Mouse (Mus musculus): ENCODE data around the gene Stoml3. TPM values are rescaled to one million over a fixed set of nuclear protein-coding genes. Genes with fewer than 3 reads are reported as not detected.
A peak's percentile ranks its signal among the peaks of the same experiment; 100 is the strongest.

The Stoml3 gene
- polyA plus RNA-seq, 1 experiment from 2014 or later, result not detected

DNA sequence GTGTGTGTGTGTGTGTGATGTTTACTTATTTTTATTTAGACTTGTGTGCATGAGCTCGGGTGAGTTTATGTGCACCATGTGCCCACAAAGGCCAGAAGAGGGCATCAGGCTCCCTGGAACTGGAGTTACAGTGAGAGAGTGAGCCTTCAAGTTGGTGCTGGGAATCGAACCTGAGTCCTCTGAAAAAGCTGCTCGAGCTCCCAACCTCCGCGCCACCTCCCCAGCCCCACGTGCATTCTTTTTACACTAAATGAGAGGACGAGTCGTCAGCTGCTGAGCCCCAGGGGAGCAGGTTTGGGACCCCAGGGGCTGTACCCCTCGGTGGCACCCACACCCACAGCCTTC, 25.8 kb upstream of the Stoml3 start:
- Histone ChIP-seq H3K36me3 (peaks cover 33% of the 10 kb centered on the region), H3K9me3 (no peaks in the 10 kb centered on the region), H3K27ac (replicated peaks) (peak overlapping the region; percentile 74), H3K4me3 (peak overlapping the region; percentile 73), H3K27me3 (replicated peaks) (no peaks in the 10 kb centered on the region), H3K4me2 (peak overlapping the region; percentile 93), H3K4me1 (peaks cover 58% of the 10 kb centered on the region), H3K9ac (peak overlapping the region; percentile 97)
- WGBS, result 1% methylated on average over 9 of the region's 9 CpGs
- ATAC-seq (ENCODE audit: extremely low read depth, insufficient number of reproducible peaks, low FRiP score, low TSS enrichment), result no peak

- peak within 1 kb of the TSS; percentile 74 for H3K27ac ChIP-seq (replicated peaks)
- H3K4me1 ChIP-seq, result peaks cover 58% of the 10 kb centered on the region
- peak; percentile 96 for ATAC-seq (ENCODE audit: extremely low read depth, insufficient number of reproducible peaks, low FRiP score, low TSS enrichment)
- peak within 1 kb of the TSS; percentile 73 for H3K4me3 ChIP-seq
- H3K36me3 ChIP-seq, result peaks cover 28% of the 10 kb centered on the region
- H3K27me3 ChIP-seq (replicated peaks), result no peaks in the 10 kb centered on the region
- WGBS, result under 1% methylated on average over 52 of the region's 52 CpGs
- H3K9me3 ChIP-seq, result no peaks in the 10 kb centered on the region
- peak within 1 kb of the TSS; percentile 93 for H3K4me2 ChIP-seq
- peak within 1 kb of the TSS; percentile 97 for H3K9ac ChIP-seq
Observed at GRCm38 (mm10) chr3:53463046-53463764, 25.2 kb upstream of the Stoml3 start, which contains the start of the genes Nhlrc3 and Proser1. Gene Nhlrc3, minus strand, starts transcription at chr3:53463332. Gene Proser1, plus strand, starts transcription at chr3:53463666.

GRCm38 (mm10) chr3:53463765-53464114, 24.7 kb upstream of the Stoml3 start:
- peak overlapping the region; percentile 97 for H3K9ac ChIP-seq
- under 1% methylated on average over 35 of the region's 35 CpGs for WGBS
- peak overlapping the region; percentile 74 for H3K27ac ChIP-seq (replicated peaks)
- H3K4me3 ChIP-seq, result peak overlapping the region; percentile 73
- ATAC-seq (ENCODE audit: extremely low read depth, insufficient number of reproducible peaks, low FRiP score, low TSS enrichment), result no peak
- H3K4me2 ChIP-seq, result peak overlapping the region; percentile 93
- H3K27me3 ChIP-seq (replicated peaks), result no peaks in the 10 kb centered on the region
- peaks cover 63% of the 10 kb centered on the region for H3K4me1 ChIP-seq
- H3K36me3 ChIP-seq, result peaks cover 23% of the 10 kb centered on the region
- H3K9me3 ChIP-seq, result no peaks in the 10 kb centered on the region

- H3K4me3 ChIP-seq, result peak overlapping the region; percentile 73
- H3K27me3 ChIP-seq (replicated peaks), result no peaks in the 10 kb centered on the region
- H3K9ac ChIP-seq, result peak overlapping the region; percentile 97
- no peak for ATAC-seq (ENCODE audit: extremely low read depth, insufficient number of reproducible peaks, low FRiP score, low TSS enrichment)
- WGBS, result under 1% methylated on average over 20 of the region's 20 CpGs
- no peaks in the 10 kb centered on the region for H3K9me3 ChIP-seq
- H3K27ac ChIP-seq (replicated peaks), result peak overlapping the region; percentile 74
- H3K36me3 ChIP-seq, result peaks cover 24% of the 10 kb centered on the region
- H3K4me1 ChIP-seq, result peaks cover 67% of the 10 kb centered on the region
- peak overlapping the region; percentile 93 for H3K4me2 ChIP-seq
Observed at GRCm38 (mm10) chr3:53464146-53464698, 24.2 kb upstream of the Stoml3 start.

GRCm38 (mm10) chr3:53465330-53465729, 23.1 kb upstream of the Stoml3 start:
- H3K27me3 ChIP-seq (replicated peaks), result no peaks in the 10 kb centered on the region
- H3K36me3 ChIP-seq, result peaks cover 24% of the 10 kb centered on the region
- peaks cover 62% of the 10 kb centered on the region for H3K4me1 ChIP-seq
- 32% methylated on average over 6 of the region's 6 CpGs for WGBS
- no peak overlapping the region for H3K27ac ChIP-seq (replicated peaks)
- H3K4me3 ChIP-seq, result peak overlapping the region; percentile 73
- peak overlapping the region; percentile 93 for H3K4me2 ChIP-seq
- no peaks in the 10 kb centered on the region for H3K9me3 ChIP-seq
- ATAC-seq (ENCODE audit: extremely low read depth, insufficient number of reproducible peaks, low FRiP score, low TSS enrichment), result no peak
- H3K9ac ChIP-seq, result peak overlapping the region; percentile 97

GRCm38 (mm10) chr3:53466481-53466880, 22.0 kb upstream of the Stoml3 start:
- H3K27me3 ChIP-seq (replicated peaks), result no peaks in the 10 kb centered on the region
- 75% methylated on average over 9 of the region's 9 CpGs for WGBS
- H3K9ac ChIP-seq, result 0 out of 2 replicates have a peak overlapping the region, but pooled peaks have one; percentile 10
- H3K27ac ChIP-seq (replicated peaks), result no peak overlapping the region
- peaks cover 53% of the 10 kb centered on the region for H3K4me1 ChIP-seq
- peaks cover 27% of the 10 kb centered on the region for H3K36me3 ChIP-seq
- no peak overlapping the region for H3K4me3 ChIP-seq
- no peaks in the 10 kb centered on the region for H3K9me3 ChIP-seq
- H3K4me2 ChIP-seq, result peak overlapping the region; percentile 93
- no peak for ATAC-seq (ENCODE audit: extremely low read depth, insufficient number of reproducible peaks, low FRiP score, low TSS enrichment)

- H3K4me2 ChIP-seq, result no peak overlapping the region
- peaks cover 44% of the 10 kb centered on the region for H3K4me1 ChIP-seq
- H3K27ac ChIP-seq (replicated peaks), result no peak overlapping the region
- H3K9me3 ChIP-seq, result no peaks in the 10 kb centered on the region
- 72% methylated on average over 5 of the region's 5 CpGs for WGBS
- H3K9ac ChIP-seq, result no peak overlapping the region
- H3K4me3 ChIP-seq, result no peak overlapping the region
- H3K36me3 ChIP-seq, result peaks cover 36% of the 10 kb centered on the region
- no peaks in the 10 kb centered on the region for H3K27me3 ChIP-seq (replicated peaks)
- ATAC-seq (ENCODE audit: extremely low read depth, insufficient number of reproducible peaks, low FRiP score, low TSS enrichment), result no peak
Observed at GRCm38 (mm10) chr3:53467356-53467755, 21.1 kb upstream of the Stoml3 start.

DNA sequence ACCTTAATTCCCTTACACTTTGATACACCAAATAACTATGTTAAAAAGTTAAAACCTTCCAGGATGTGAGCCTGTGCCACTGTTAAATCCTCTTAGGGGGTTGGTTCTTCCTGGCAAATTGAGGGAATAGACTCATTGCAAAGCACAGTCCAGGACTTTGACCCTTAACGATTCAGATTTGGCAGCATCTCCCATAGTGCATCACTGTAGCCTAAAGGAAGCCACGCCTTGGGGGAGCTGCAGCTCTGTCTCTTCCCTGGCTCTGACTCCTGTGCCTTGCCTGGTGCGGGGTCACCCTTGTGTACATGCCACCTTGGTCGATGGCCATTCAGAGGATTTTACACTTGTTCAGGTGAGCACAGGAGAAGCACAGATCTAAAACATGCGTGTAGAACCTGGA, 18.8 kb upstream of the Stoml3 start:
- H3K36me3 ChIP-seq, result peaks cover 59% of the 10 kb centered on the region
- 90% methylated on average over 5 of the region's 5 CpGs for WGBS
- ATAC-seq (ENCODE audit: extremely low read depth, insufficient number of reproducible peaks, low FRiP score, low TSS enrichment), result no peak
- H3K4me3 ChIP-seq, result no peak overlapping the region
- H3K27me3 ChIP-seq (replicated peaks), result no peaks in the 10 kb centered on the region
- H3K4me2 ChIP-seq, result no peak overlapping the region
- H3K4me1 ChIP-seq, result peaks cover 39% of the 10 kb centered on the region
- H3K9me3 ChIP-seq, result no peaks in the 10 kb centered on the region
- no peak overlapping the region for H3K27ac ChIP-seq (replicated peaks)
- no peak overlapping the region for H3K9ac ChIP-seq

GRCm38 (mm10) chr3:53472061-53472460, 16.4 kb upstream of the Stoml3 start:
- H3K36me3 ChIP-seq, result peaks cover 80% of the 10 kb centered on the region
- H3K4me2 ChIP-seq, result no peak overlapping the region
- no peaks in the 10 kb centered on the region for H3K9me3 ChIP-seq
- peaks cover 15% of the 10 kb centered on the region for H3K4me1 ChIP-seq
- H3K27ac ChIP-seq (replicated peaks), result no peak overlapping the region
- WGBS, result 96% methylated on average over 5 of the region's 5 CpGs
- no peak for ATAC-seq (ENCODE audit: extremely low read depth, insufficient number of reproducible peaks, low FRiP score, low TSS enrichment)
- no peaks in the 10 kb centered on the region for H3K27me3 ChIP-seq (replicated peaks)
- H3K9ac ChIP-seq, result no peak overlapping the region
- no peak overlapping the region for H3K4me3 ChIP-seq

- H3K27ac ChIP-seq (replicated peaks), result no peak overlapping the region
- no peak overlapping the region for H3K4me3 ChIP-seq
- WGBS, result 74% methylated on average over 4 of the region's 4 CpGs
- H3K36me3 ChIP-seq, result peaks cover 98% of the 10 kb centered on the region
- no peak for ATAC-seq (ENCODE audit: extremely low read depth, insufficient number of reproducible peaks, low FRiP score, low TSS enrichment)
- no peaks in the 10 kb centered on the region for H3K9me3 ChIP-seq
- H3K9ac ChIP-seq, result no peak overlapping the region
- no peaks in the 10 kb centered on the region for H3K4me1 ChIP-seq
- H3K27me3 ChIP-seq (replicated peaks), result no peaks in the 10 kb centered on the region
- no peak overlapping the region for H3K4me2 ChIP-seq
Observed at GRCm38 (mm10) chr3:53474179-53474578, 14.3 kb upstream of the Stoml3 start.

DNA sequence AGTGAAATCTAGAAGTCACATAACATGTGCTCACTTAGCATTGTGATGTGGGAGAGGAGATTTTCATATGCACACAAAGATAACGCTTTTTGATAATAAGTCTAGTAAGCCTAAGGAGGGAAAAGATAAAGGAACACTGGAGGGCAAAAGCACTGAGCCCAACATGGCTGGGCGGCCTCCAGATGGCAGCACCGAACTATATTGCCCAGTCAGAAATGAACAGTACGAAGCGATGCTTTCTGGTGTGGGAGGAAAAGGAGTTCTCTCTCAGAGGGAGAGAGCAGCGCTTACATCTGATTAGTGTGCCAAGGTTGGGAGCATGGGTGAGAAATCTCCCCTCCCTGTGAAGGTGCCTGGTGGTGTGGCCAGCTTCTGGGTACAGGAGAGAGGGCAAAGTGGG, 12.6 kb upstream of the Stoml3 start:
- Histone ChIP-seq H3K27me3 (replicated peaks) (no peaks in the 10 kb centered on the region), H3K27ac (replicated peaks) (no peak overlapping the region), H3K4me2 (no peak overlapping the region), H3K9me3 (no peaks in the 10 kb centered on the region), H3K36me3 (peaks cover 97% of the 10 kb centered on the region), H3K4me3 (no peak overlapping the region), H3K4me1 (no peaks in the 10 kb centered on the region), H3K9ac (no peak overlapping the region)
- no peak for ATAC-seq (ENCODE audit: extremely low read depth, insufficient number of reproducible peaks, low FRiP score, low TSS enrichment)
- 56% methylated on average over 6 of the region's 6 CpGs for WGBS

DNA sequence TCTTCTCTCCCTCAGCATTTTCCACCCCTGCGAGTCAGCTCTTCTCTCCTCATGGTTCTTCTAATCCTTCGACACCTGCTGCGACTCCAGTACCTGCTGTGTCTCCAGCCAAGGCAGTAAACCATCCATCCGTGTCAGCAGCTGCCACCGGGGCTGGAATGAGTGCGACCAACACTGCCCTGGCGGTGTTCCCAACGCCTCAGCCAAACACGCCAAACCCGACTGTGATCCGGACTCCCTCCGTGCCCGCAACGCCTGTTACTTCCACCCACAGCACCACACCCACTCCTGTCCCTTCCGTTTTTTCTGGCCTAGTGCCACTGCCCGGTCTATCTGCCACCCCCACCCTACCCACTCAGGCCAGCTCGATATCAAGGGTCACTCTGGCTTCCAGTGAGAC, 11.0 kb upstream of the Stoml3 start:
- no peak for ATAC-seq (ENCODE audit: extremely low read depth, insufficient number of reproducible peaks, low FRiP score, low TSS enrichment)
- WGBS, result 88% methylated on average over 17 of the region's 17 CpGs
- no peak overlapping the region for H3K27ac ChIP-seq (replicated peaks)

More for the DNA sequence above, 11.0 kb upstream of the Stoml3 start:
- no peak overlapping the region for H3K9ac ChIP-seq
- H3K27me3 ChIP-seq (replicated peaks), result no peaks in the 10 kb centered on the region
- H3K4me2 ChIP-seq, result no peak overlapping the region
- H3K4me1 ChIP-seq, result no peaks in the 10 kb centered on the region
- peaks cover 96% of the 10 kb centered on the region for H3K36me3 ChIP-seq
- no peak overlapping the region for H3K4me3 ChIP-seq
- no peaks in the 10 kb centered on the region for H3K9me3 ChIP-seq

Data from heart, embryonic 13.5 days (tissue).